Mouse (Mus musculus): Measurements from ENCODE around the gene Rad9b. TPM values are rescaled to one million over a fixed set of nuclear protein-coding genes. Genes with fewer than 3 reads are reported as not detected.

The Rad9b gene
- polyA plus RNA-seq, 1 experiment = 10.4 TPM

DNA sequence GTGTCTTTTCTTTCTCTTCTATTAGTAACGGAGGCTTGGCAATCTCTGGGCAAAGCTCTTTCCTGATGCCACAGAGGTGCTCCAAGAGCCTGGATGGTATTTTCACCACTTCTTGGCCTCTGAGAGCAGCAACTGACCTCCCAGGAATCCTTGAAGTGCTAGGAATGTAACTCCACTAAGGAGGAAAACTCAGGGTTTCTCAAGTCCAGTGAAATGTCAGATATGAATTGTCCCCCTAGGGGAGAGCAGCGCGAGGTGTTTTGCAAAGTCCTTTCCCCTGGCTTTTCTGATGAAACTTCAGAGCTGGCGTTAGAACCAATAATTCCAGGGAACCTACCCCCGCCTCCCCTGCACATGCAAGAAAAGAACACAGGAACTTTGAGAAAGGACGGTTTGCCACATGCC lies 73.6 kb downstream of the Rad9b start:
- H3K27ac ChIP-seq (ENCODE audit: insufficient read depth, low read length) = no peak overlapping the region
- H3K4me1 ChIP-seq (ENCODE audit: control insufficient read depth, insufficient read depth, low read length) = peaks cover 1% of the 10 kb centered on the region; the same call in 1 of the 2 replicates
- TF ChIP-seq POLR2A (IDR thresholded peaks at IDR 0.05; ENCODE audit: extremely low read depth, insufficient read depth, low read length) (no peak), CTCF (IDR thresholded peaks at IDR 0.05; ENCODE audit: extremely low read depth, insufficient read depth, low read length) (no peak)
- H3K4me3 ChIP-seq (ENCODE audit: insufficient read depth, low read length) = no peak overlapping the region

DNA sequence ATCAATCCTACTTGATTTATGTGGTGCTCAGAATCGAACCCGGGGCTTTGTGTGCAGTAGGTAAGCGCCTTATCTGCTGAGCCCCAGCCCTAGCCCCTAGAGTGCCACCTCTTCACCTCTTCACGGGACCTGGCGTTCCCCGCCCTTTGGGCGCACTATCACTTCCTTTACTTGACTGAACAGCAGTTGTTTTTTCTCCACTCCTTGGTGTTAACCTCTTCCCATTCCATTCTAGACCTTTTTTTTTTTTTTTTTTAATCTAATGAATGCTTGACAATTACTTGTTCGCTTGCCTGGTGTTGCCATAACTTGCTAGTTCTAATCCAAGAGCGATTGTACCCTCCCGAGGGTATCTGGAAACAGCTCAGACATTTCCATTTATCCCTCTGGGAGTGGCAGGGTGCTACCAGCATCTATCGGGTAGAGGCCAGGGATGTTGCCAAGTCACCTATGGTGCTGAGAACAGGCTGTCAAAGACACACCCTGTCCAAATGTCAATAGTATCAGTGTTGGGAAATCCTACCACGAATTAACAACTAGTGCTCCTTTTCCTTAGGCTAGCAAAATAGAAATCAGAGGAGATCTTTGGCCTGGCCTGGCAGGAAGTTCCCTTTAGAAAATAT lies 74.1 kb downstream of the Rad9b start:
- no peak for TF ChIP-seq CTCF (IDR thresholded peaks at IDR 0.05; ENCODE audit: extremely low read depth, insufficient read depth, low read length)
- no peak for TF ChIP-seq POLR2A (IDR thresholded peaks at IDR 0.05; ENCODE audit: extremely low read depth, insufficient read depth, low read length)
- Histone ChIP-seq H3K4me1 (ENCODE audit: control insufficient read depth, insufficient read depth, low read length) (peaks cover 1% of the 10 kb centered on the region; the same call in 1 of the 2 replicates), H3K27ac (ENCODE audit: insufficient read depth, low read length) (no peak overlapping the region), H3K4me3 (ENCODE audit: insufficient read depth, low read length) (no peak overlapping the region)

DNA sequence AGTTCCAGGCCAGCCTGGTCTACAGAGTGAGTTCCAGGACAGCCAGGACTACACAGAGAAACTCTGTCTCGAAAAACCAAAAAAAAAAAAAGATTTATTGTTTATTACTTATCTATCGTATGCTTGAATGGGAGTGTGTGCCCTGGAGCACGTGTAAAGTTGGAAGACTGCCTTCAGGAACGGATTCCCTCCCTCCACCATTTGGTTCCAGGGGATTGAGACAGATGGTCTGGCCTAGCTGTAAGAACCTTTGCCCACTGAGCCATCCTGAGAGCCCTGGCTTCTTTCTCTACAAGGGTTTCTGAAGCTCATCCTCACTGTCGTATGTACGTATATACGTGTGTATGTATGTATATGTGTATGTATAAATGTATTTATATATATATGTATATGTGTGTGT lies 75.1 kb downstream of the Rad9b start:
- TF ChIP-seq POLR2A (IDR thresholded peaks at IDR 0.05; ENCODE audit: extremely low read depth, insufficient read depth, low read length) (no peak), CTCF (IDR thresholded peaks at IDR 0.05; ENCODE audit: extremely low read depth, insufficient read depth, low read length) (no peak)
- Histone ChIP-seq H3K4me1 (ENCODE audit: control insufficient read depth, insufficient read depth, low read length) (peaks cover 1% of the 10 kb centered on the region; the same call in 1 of the 2 replicates), H3K4me3 (ENCODE audit: insufficient read depth, low read length) (no peak overlapping the region), H3K27ac (ENCODE audit: insufficient read depth, low read length) (no peak overlapping the region)

DNA sequence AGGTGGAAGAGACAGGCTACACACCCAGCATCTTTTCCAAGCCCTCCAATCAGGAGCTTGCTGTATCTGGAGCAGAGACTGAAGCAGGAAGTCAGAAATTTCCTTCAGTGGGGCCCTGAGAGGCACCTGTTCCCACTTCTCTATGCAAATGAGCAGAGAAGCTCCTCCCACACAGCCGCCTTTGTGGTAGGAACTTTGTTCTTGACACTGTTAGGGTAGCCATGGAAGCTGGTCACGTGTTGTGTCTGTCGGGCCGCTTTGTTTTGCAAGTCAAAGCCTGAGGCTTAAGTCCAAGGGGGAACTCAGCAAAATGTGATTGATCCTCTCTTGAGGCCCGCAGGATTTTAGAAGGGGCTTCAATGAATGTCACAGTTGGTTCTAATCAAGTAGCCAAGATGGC lies 79.2 kb downstream of the Rad9b start:
- Histone ChIP-seq H3K4me1 (ENCODE audit: control insufficient read depth, insufficient read depth, low read length) (no peaks in the 10 kb centered on the region), H3K4me3 (ENCODE audit: insufficient read depth, low read length) (no peak overlapping the region), H3K27ac (ENCODE audit: insufficient read depth, low read length) (no peak overlapping the region)
- TF ChIP-seq CTCF (IDR thresholded peaks at IDR 0.05; ENCODE audit: extremely low read depth, insufficient read depth, low read length) (no peak), POLR2A (IDR thresholded peaks at IDR 0.05; ENCODE audit: extremely low read depth, insufficient read depth, low read length) (no peak)

Other genes with a start within 250 kb of the Rad9b start
- gene Ccdc63, start 213.4 kb downstream of the Rad9b start, polyA plus RNA-seq (2012; rRNA removed) = 0.17 and 0.44 TPM in 2 replicates
- 186 and 195 TPM in 2 replicates for gene Ppp1cc, start 196.0 kb downstream of the Rad9b start, polyA plus RNA-seq (2012; rRNA removed)
- gene Hvcn1, start 147.4 kb downstream of the Rad9b start, polyA plus RNA-seq (2012; rRNA removed) = 3.6 and 3.9 TPM in 2 replicates
- 28.0 and 29.4 TPM in 2 replicates for gene Tctn1, start 89.8 kb downstream of the Rad9b start, polyA plus RNA-seq (2012; rRNA removed)
- 25.0 and 27.9 TPM in 2 replicates for gene Pptc7, start 69.9 kb downstream of the Rad9b start, polyA plus RNA-seq (2012; rRNA removed)
- gene Vps29, start 136 bp upstream of the Rad9b start, polyA plus RNA-seq (2012; rRNA removed) = 183 and 191 TPM in 2 replicates
- gene Gpn3, start 17.6 kb upstream of the Rad9b start, polyA plus RNA-seq (2012; rRNA removed) = 28.4 and 30.4 TPM in 2 replicates
- 96.0 and 98.2 TPM in 2 replicates for gene Fam216a, start 18.1 kb upstream of the Rad9b start, polyA plus RNA-seq (2012; rRNA removed)
- 294 and 320 TPM in 2 replicates for gene Arpc3, start 37.6 kb upstream of the Rad9b start, polyA plus RNA-seq (2012; rRNA removed)
- gene Anapc7, start 67.5 kb upstream of the Rad9b start, polyA plus RNA-seq (2012; rRNA removed) = 34.1 and 38.7 TPM in 2 replicates
- gene Atp2a2, start 148.0 kb upstream of the Rad9b start, polyA plus RNA-seq (2012; rRNA removed) = 354 and 358 TPM in 2 replicates